Mouse (Mus musculus) adrenal gland, postnatal 14 days (tissue): ENCODE data around the gene Lrrc8b. TPM values are rescaled to one million over a fixed set of nuclear protein-coding genes. Genes with fewer than 3 reads are reported as not detected.

Experiments
- DNase-seq: peaks from one replicate; pipeline ENCODE4 v3.0.0; 2021; ENCODE audit warnings: mixed read lengths
- long read RNA-seq, 2 experiments: library from polyadenylated mRNA; stranded (forward); transcript quantifications; one replicate each; pipeline ENCODE4 v2.0.0; 2021
- total RNA-seq: library from RNA; stranded (reverse); gene quantifications from 2 replicates; pipeline ENCODE4 v1.2.3, GENCODE M21; 2021

Lrrc8b gene
- total RNA-seq, result 86.3 and 88.5 TPM in 2 replicates
- long read RNA-seq, experiment 1, full-length matches to known transcripts, result 5 of 26 reads
- long read RNA-seq, experiment 1, partial matches to known transcripts, result 9 of 26 reads
- long read RNA-seq, experiment 1, other reads (novel, unspliced or antisense), result 12 of 26 reads
- long read RNA-seq, experiment 2, partial matches to known transcripts, result 8 of 9 reads
- long read RNA-seq, experiment 2, other reads (novel, unspliced or antisense), result 1 of 9 reads

DNA sequence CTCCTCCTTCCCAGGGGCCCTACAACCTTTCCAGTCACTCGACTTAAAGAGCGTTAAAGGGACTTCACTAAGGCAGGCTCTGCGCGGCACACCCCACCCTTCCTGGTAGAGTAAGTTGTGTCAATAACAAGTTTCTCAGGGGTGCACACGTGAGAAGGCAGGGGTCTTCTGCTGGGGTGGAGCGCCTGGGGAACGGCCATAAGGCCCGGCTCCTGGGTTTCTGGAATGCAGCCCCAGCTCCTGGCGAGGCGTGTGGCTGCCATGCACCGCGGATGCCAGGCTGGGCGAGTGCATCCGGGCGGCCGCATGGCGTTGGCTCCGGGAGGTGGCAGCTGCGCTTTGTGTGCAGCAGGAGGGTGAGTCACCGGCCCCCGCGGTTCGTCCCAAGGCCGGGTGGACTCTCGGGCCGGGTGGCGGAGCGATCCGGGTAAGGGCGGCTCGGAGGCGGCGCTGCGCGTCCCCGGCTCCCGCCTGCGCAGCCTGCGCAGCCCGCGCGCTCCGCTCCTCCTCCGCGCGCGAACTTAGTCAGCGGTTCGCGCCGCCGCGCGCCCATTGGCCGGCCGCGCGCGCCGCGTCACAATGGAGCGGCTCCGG is at the start of gene Lrrc8b:
Gene Lrrc8b (plus strand): TSS at position 578 of the 594 bp plus-strand sequence.
- peak; percentile 97 for DNase-seq

DNA sequence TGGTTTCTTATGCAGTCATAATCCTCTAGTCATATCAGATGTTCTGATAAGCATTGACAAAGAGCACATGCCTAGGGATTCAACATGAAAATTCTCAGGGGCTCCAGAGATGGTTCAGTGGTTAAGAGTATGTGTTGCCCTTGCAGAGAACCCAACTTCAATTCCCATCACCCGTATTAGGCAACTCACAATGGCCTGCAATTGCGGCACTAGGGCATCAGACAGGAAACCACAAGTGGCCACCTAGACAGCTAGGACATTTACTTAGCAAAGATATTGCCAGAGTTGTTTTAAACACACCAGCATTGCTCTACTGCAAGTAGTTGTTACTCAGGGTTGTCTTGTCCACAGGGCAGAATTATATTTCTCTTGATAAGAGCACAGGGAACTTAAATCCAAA is 34.1 kb upstream of the Lrrc8b start:
- no peak for DNase-seq

DNA sequence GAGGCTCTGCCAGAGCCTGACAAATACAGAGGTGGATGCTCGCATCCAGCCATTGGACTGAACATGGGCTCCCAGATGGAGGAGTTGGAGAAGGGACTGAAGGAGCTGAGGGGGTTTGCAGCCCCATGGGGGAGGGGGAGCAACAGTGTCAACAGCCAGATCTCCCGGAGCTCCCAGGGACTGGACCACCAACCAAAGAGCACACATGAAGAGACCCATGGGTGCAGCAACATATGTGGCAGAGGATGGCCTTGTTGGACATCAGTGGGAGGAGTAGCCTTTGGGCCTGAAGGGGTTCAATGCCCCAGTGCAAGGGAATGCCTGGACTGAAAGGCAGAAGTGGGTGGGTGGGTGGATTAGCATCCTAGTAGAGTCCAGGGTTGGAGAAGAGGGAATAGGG is 25.2 kb upstream of the Lrrc8b start:
- no peak for DNase-seq

GRCm38 (mm10) chr5:105393731-105394130 is 21.8 kb upstream of the Lrrc8b start:
- DNase-seq, result no peak

GRCm38 (mm10) chr5:105395188-105395587 is 20.4 kb upstream of the Lrrc8b start:
- DNase-seq, result no peak

DNA sequence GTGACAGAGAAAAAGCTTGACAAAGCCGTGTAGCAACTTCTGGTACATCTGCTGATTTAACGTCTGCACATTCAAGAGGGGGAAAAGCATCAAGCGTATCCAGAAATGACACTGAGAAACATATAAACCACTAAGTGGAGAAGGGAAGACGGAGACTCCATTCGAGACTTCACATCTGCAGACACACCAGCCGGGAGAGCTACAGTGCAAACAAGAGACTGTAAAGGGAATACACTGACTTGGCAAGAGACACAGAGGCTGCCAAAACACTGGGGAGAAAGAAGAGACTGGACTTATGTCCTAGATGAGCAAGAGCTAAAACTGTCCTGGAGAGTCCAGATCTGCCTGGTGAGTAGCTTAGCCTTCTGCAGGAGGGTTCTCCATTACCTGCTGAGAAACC is 16.6 kb upstream of the Lrrc8b start:
- DNase-seq, result no peak

DNA sequence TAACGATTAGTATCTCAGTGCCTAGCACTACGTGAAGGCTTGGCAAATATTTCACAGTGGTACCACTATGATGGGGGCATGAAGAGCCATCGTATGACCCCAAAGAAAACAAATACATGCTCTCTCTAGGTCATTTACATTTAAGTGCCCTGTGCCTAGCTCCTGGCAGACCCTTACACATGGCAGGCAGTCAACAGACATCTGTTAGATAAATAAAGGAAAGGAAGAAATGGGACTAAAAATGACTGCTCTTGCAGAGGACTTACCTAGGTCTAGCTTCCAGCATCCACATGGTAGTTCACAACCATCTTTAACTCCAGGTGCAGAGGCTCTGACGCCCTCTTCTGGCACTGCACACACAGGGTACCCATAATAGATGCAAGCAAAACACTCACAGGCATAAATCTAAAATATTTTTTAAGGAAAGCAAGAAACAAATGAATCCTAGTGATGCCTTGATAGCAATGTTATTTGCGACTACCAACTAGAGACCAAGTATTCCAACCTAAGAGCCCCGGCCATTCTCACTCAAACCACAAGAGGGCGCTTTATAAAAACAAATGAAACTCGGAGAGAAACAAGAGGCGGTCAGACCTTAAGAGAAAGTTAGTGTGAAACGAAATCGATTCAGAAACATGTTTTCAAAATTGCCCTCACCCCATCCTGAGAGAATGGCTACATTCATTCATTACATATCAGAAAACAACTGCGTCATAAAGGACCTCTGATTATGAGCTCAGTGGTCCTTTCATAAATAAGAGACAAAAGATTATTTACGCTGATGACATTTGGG is 15.7 kb upstream of the Lrrc8b start:
- peak; percentile 78 for DNase-seq

DNA sequence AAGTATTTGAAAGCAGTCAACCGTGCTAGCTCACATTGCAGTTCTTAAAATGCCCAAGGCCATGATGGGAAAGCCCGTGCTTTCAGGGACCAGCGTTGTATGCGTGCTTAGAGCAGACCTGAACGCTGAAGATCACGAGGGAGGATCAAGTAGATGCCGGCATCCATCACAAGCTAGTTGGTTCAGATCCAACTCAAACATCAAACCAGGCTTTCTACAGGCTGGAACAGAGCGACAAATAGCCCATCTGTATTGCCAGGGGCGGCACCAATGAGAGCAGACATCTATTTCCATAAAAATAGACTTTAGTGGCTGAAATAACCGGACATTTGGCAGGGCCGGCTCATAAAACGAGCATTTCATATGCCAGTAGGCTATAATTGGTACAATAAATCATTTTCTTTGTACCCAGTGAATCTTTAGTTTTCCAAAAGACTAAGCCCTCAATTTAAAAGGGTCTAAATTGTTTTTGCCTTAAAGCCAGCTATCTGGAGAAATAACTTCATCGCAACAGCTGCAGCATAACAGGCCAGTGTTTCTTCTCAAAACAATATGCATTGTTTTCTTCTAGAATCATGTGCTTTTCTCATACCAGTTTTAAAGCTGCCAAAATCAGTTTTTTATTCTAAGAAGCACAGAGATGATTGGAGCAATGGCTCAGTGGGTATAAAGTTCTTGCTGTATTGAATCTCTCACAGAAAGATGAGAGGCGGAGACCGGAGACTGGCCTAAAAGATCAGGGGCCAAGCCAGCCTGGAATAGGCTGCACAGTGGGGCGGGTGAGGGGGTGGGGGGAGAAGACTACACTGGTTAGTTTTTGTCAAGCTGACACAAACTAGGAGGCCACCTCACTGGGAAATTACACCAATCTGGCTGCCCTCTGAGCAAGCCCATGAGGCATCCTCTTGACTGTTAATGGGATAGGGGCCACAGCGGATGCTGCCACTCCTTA is 14.9 kb upstream of the Lrrc8b start:
- DNase-seq, result no peak

DNA sequence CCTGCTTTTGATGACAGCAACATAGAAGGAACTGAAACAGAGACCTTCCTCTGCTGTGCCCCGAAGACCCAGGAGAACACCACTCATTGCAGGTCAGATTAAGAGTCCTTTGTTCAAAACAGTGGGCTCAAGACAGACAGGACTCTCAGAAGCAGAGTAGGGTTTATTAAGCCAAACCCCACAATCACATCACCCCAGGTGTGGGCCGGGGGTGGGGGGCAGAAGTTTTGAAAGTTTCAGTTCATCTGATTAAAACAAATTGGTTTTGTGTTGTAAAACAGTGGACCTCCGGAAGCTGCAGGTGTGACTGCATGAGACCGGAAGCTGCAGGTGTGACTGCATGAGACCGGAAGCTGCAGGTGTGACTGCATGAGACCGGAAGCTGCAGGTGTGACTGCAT is 14.0 kb upstream of the Lrrc8b start:
- DNase-seq, result no peak

DNA sequence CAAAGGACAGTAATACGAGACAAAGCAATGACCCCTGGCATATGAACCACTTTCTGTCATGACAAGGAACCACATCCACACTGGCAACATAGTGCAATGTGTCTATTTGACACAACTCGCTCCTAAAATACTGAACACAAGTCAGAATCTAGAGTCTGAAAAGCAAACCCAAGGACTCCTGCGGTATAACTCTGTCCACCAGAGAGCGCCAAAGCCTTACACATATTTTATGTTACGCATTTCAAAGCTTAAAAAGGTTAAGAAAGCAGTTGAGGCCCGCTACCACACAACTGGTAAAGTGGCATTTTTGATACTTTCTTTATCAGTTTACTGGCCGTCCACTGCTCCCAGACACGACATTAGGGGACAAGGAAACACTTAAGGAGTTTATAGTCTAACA is 10.6 kb upstream of the Lrrc8b start:
- DNase-seq, result peak; percentile 78

DNA sequence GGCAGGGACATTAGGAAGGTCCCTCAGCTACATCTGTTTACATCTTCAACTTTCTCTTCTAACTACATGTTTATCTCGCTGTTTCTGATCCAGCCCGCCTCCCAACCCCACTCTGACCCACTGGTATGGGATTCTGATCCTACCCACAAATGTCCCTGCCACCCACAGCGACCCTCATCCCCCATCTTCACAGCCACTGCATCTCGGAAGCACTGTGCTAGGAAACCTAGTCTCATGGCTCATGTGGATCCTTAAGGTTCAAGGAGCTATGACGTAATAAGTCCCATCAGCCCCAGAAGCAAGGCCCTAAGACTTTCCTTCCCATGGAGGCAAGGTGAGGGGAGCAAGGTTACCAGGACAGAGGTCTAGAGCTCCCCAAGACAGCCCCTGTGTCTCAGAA is 7.9 kb upstream of the Lrrc8b start:
- no peak for DNase-seq

DNA sequence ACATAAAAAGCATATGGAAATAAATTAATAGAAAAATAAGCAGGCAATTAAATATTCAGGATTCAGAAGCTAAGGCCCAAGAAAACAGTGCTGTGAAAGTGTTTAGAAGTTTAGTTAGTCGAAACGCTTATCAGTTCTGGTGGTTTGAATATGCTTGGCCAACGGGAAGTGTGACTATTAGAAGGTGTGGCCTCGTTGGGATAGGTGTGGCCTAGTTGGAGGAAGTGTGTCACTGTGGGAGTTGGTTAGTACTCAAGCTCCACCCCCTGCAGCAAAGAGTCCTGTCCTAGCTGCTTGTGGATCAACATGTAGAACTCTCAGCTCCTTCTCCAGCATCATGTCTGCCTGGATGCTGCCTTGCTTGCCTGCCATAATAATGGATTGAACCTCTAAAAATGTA is 6.5 kb upstream of the Lrrc8b start:
- no peak for DNase-seq

- no peak for DNase-seq
These were observed 4.9 kb upstream of the Lrrc8b start for GRCm38 (mm10) chr5:105410521-105411293.

- no peak for DNase-seq
These were observed 4.3 kb upstream of the Lrrc8b start for GRCm38 (mm10) chr5:105411294-105411570.

DNA sequence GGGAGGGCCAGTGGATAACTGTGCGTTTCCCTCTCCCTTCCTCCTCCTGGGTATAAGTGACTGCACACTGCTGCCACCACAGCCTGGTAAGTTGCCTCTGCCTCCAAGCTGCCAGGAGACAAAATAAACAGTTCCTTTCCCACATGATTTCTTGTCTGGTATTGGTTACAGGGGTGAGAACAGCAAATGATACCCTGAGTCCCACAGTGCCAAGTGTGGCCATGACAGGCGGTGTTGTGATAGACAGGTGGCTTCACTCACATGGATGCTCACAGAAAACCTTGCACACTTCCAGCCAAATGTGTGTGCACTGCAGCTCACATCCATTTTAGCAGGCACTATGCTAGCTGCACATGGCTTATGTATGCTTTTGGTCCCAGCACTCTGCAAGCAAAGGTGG is 3.8 kb upstream of the Lrrc8b start:
- no peak for DNase-seq

DNA sequence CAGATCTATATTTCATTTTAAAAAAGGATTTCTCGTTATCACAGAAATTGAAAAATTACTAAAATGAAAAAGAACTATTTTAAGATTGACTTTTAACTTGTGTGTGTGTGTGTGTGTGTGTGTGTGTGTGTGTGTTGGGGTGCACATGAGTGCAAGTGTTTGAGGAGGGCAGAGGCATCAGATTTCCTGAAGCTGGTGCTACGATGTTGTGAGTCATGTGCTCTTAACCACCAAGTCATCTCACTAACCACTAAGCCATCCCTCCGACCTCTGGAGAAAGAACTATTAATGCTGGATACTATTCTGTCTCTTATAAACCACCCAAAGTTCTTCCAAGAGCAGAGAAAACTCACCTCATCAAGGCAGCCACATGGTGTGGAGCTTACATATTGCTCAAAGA is 2.9 kb upstream of the Lrrc8b start:
- no peak for DNase-seq

- no peak for DNase-seq
These were observed 1.0 kb upstream of the Lrrc8b start for GRCm38 (mm10) chr5:105414341-105415120.

- no peak for DNase-seq
These were observed 538 bp downstream of the Lrrc8b start for GRCm38 (mm10) chr5:105415951-105416675.

GRCm38 (mm10) chr5:105417217-105417616 is 1.6 kb downstream of the Lrrc8b start:
- DNase-seq, result no peak

GRCm38 (mm10) chr5:105418364-105418763 is 2.8 kb downstream of the Lrrc8b start:
- peak; percentile 70 for DNase-seq
